Mouse (Mus musculus) olfactory bulb, adult 2 months (tissue): ENCODE results near the gene Fbxl13.

ENCODE experiments used
- CTCF ChIP-seq: fragments of 200-500 bp; IDR thresholded peaks from 2 replicates; pipeline ENCODE4 v1.5.1; 2012; ENCODE audit warnings: low read depth, mild to moderate bottlenecking, low read length, moderate library complexity; ENCODE audit not compliant: insufficient read depth
- POLR2A ChIP-seq: fragments of 200-500 bp; IDR thresholded peaks from 2 replicates; pipeline ENCODE4 v1.6.1; 2012; ENCODE audit warnings: mild to moderate bottlenecking, low read depth, low read length, moderate library complexity; ENCODE audit not compliant: insufficient read depth

DNA sequence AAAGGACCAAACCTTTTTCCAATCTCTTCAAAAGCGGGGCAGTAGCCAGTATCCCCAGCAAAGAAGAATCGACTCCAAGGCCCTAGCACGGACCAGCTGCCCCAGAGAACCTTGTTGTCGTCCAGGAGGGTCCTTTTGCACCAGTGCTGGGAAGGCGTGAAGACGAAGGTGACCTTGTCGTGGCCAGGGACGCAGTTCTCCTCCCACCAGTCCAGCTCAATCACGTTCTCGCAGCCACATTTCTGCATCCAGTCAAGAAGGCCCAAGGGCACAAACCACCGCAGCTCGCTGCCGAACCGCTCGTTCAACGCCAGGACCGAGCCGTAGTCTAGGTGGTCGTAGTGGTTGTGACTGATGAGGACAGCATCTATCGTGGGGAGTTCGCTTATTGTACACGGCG, 30.1 kb upstream of the Fbxl13 start:
- TF ChIP-seq CTCF (no peak), POLR2A (no peak)
